Mouse (Mus musculus): ENCODE results near the gene Ankrd35.
"Not testable (repeated sequence)": the region's sequence is repeated elsewhere in the genome, so short reads cannot be mapped to it uniquely, and the experiment has no call there.

Gene Ankrd35

GRCm38 (mm10) chr3:96669727-96670468 lies at the start of gene Ankrd35:
Ankrd35 (plus strand) TSS chr3:96670131.
- peak; percentile 39 for DNase-seq (ENCODE audit: low spot score)

- DNase-seq (ENCODE audit: low spot score) = no peak
These were observed 46.7 kb upstream of the Ankrd35 start for GRCm38 (mm10) chr3:96623201-96623600.

- DNase-seq (ENCODE audit: low spot score) = peak; percentile 90
These were observed 40.0 kb upstream of the Ankrd35 start, which contains the start of gene Rbm8a for GRCm38 (mm10) chr3:96629729-96630600. Rbm8a (plus strand) TSS chr3:96629933.

GRCm38 (mm10) chr3:96632058-96632457 lies 37.9 kb upstream of the Ankrd35 start:
- no peak for DNase-seq (ENCODE audit: low spot score)

GRCm38 (mm10) chr3:96634015-96634414 lies 35.9 kb upstream of the Ankrd35 start:
- DNase-seq (ENCODE audit: low spot score) = no peak

GRCm38 (mm10) chr3:96634928-96635879 lies 34.7 kb upstream of the Ankrd35 start, which contains the start of the genes Pex11b and Gm42957:
Pex11b (plus strand) TSS chr3:96635376.
Gm42957 (plus strand) TSS chr3:96635474.
- peak; percentile 84 for DNase-seq (ENCODE audit: low spot score)

- no peak for DNase-seq (ENCODE audit: low spot score)
These were observed 34.0 kb upstream of the Ankrd35 start for GRCm38 (mm10) chr3:96635906-96636305.

GRCm38 (mm10) chr3:96636448-96636847 lies 33.5 kb upstream of the Ankrd35 start:
- DNase-seq (ENCODE audit: low spot score) = no peak

GRCm38 (mm10) chr3:96639219-96639618 lies 30.7 kb upstream of the Ankrd35 start:
- DNase-seq (ENCODE audit: low spot score) = no peak

GRCm38 (mm10) chr3:96645018-96645649 lies 24.8 kb upstream of the Ankrd35 start, which contains the start of gene Itga10:
Itga10 (plus strand) TSS chr3:96645584.
- DNase-seq (ENCODE audit: low spot score) = no peak

- DNase-seq (ENCODE audit: low spot score) = no peak
These were observed 22.6 kb upstream of the Ankrd35 start for GRCm38 (mm10) chr3:96647365-96647764.

GRCm38 (mm10) chr3:96660901-96661300 lies 9.0 kb upstream of the Ankrd35 start:
- no peak for DNase-seq (ENCODE audit: low spot score)

- no peak for DNase-seq (ENCODE audit: low spot score)
These were observed 7.1 kb upstream of the Ankrd35 start for GRCm38 (mm10) chr3:96662731-96663316.

- DNase-seq (ENCODE audit: low spot score) = peak; percentile 74
These were observed 6.3 kb upstream of the Ankrd35 start for GRCm38 (mm10) chr3:96663432-96664239.

GRCm38 (mm10) chr3:96665732-96666363 lies 4.1 kb upstream of the Ankrd35 start:
- not testable (repeated sequence) for DNase-seq (ENCODE audit: low spot score)

GRCm38 (mm10) chr3:96666916-96667315 lies 3.0 kb upstream of the Ankrd35 start:
- no peak for DNase-seq (ENCODE audit: low spot score)

GRCm38 (mm10) chr3:96667316-96667715 lies 2.6 kb upstream of the Ankrd35 start:
- DNase-seq (ENCODE audit: low spot score) = no peak

- DNase-seq (ENCODE audit: low spot score) = no peak
These were observed 1.4 kb upstream of the Ankrd35 start for GRCm38 (mm10) chr3:96668424-96669067.

GRCm38 (mm10) chr3:96671519-96671918 lies 1.6 kb downstream of the Ankrd35 start:
- no peak for DNase-seq (ENCODE audit: low spot score)

Measured in ovary, postnatal 10 days (tissue).